27 mouse cellular contexts compared by ENCODE assay signal in the genomic region with DNA sequence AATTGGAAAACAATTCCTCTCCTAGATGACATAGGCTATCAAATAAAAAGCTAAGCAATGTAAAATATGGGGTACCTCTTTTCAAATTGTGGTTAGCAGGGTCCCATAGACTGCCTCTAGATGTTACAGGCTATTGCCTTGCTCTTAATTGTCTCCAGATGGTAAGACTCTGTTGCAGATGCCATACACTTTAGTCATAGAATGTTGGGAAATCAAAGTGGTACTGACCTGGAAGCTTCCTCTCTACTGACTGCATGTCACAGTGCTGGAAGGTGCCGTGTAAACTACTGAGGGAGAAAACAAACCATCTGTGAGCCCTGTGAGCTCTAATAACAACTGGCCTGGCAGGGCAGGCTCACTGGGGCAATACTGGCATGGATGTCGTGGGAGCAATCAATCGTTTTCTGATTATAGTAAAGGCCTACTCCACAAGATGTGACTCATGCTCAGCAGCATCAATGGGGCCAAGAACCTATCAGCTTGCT.
"Had no signal": no experiment of that assay in that cellular context is flagged by ENCODE, and none has a peak within 500 bp of the region (broad histone marks: within the 10 kb centered on the region; RNA-seq: fewer than 3 reads in every experiment).

No protein-coding gene starts in this region.

- H3K27ac ChIP-seq: gastrocnemius, adult 2 months; heart, embryonic 10.5 days; hindbrain, embryonic 10.5 days; hindbrain, embryonic 12.5 days; hindbrain, embryonic 14.5 days; kidney, embryonic 15.5 days; kidney, postnatal 0 days; limb, embryonic 13.5 days; limb, embryonic 15.5 days; liver, embryonic 12.5 days; liver, embryonic 14.5 days had no signal

- ATAC-seq: hindbrain, embryonic 16.5 days; inflammation-experienced regulatory T-cells, adult 6 months; intestine, postnatal 0 days; liver, embryonic 12.5 days had no signal

- H3K36me3 ChIP-seq: heart, embryonic 10.5 days; heart, embryonic 12.5 days; hindbrain, embryonic 10.5 days; hindbrain, embryonic 12.5 days; kidney, embryonic 15.5 days; limb, embryonic 13.5 days; limb, embryonic 15.5 days; liver, embryonic 12.5 days had no signal

- H3K4me1 ChIP-seq: heart, embryonic 10.5 days; heart, embryonic 12.5 days; hindbrain, embryonic 12.5 days; kidney, embryonic 15.5 days; limb, embryonic 15.5 days; liver, embryonic 12.5 days had no signal

- H3K4me3 ChIP-seq: gastrocnemius, adult 2 months; heart, embryonic 10.5 days; heart, embryonic 12.5 days; hindbrain, embryonic 10.5 days; hindbrain, embryonic 12.5 days; kidney, embryonic 15.5 days; limb, embryonic 13.5 days; limb, embryonic 15.5 days; liver, embryonic 12.5 days had no signal

- DNase-seq: gastrocnemius, adult 2 months; gastrocnemius, postnatal 10 days; gastrocnemius, postnatal 25 days; heart, adult 18-20 months; heart, postnatal 10 days; heart, postnatal 4 days; kidney, adult 18-20 months; kidney, adult 8-10 months; kidney, postnatal 14 days; kidney, postnatal 36 days; layer of hippocampus, adult 9-11 months; layer of hippocampus, postnatal 36 days; left cerebral cortex, postnatal 4 days had no signal

- H3K9ac ChIP-seq: heart, embryonic 12.5 days; hindbrain, embryonic 12.5 days; hindbrain, embryonic 14.5 days; kidney, embryonic 15.5 days; limb, embryonic 13.5 days; limb, embryonic 15.5 days; liver, embryonic 12.5 days; liver, embryonic 14.5 days had no signal

- H3K4me2 ChIP-seq: heart, embryonic 12.5 days; hindbrain, embryonic 12.5 days; hindbrain, embryonic 14.5 days; kidney, embryonic 15.5 days; limb, embryonic 13.5 days; limb, embryonic 15.5 days; liver, embryonic 12.5 days had no signal

- H3K27me3 ChIP-seq: heart, embryonic 12.5 days; hindbrain, embryonic 12.5 days; kidney, embryonic 15.5 days; limb, embryonic 13.5 days; limb, embryonic 15.5 days; liver, embryonic 12.5 days had no signal

- H3K9me3 ChIP-seq: heart, embryonic 10.5 days; heart, embryonic 12.5 days; hindbrain, embryonic 10.5 days; hindbrain, embryonic 12.5 days; kidney, embryonic 15.5 days; limb, embryonic 13.5 days; limb, embryonic 15.5 days; liver, embryonic 12.5 days had no signal
